Mouse (Mus musculus): ENCODE measurements around the gene Gstcd. TPM values are rescaled to one million over a fixed set of nuclear protein-coding genes. Genes with fewer than 3 reads are reported as not detected.

Gstcd gene
- polyA plus RNA-seq, 1 experiment from 2014 or later: 2.4 TPM

GRCm38 (mm10) chr3:132940181-132940990 is 151.4 kb downstream of the Gstcd start:
- no peaks in the 10 kb centered on the region for H3K36me3 ChIP-seq (ENCODE audit: inconsistent target)
- WGBS (ENCODE audit: missing documents): 78% methylated on average over 10 of the region's 10 CpGs

GRCm38 (mm10) chr3:132939006-132939405 is 152.8 kb downstream of the Gstcd start:
- Histone ChIP-seq H3K79me2 (ENCODE audit: inconsistent target) (no peaks in the 10 kb centered on the region), H3K4me3 (ENCODE audit: inconsistent target) (no peak overlapping the region), H3K36me3 (ENCODE audit: inconsistent target) (no peaks in the 10 kb centered on the region), H3K27ac (no peak overlapping the region)
- 93% methylated on average over 8 of the region's 8 CpGs for WGBS (ENCODE audit: missing documents)

More at GRCm38 (mm10) chr3:132940181-132940990, 151.4 kb downstream of the Gstcd start:
- Histone ChIP-seq H3K27ac (no peak overlapping the region), H3K79me2 (ENCODE audit: inconsistent target) (no peaks in the 10 kb centered on the region), H3K4me3 (ENCODE audit: inconsistent target) (no peak overlapping the region)

DNA sequence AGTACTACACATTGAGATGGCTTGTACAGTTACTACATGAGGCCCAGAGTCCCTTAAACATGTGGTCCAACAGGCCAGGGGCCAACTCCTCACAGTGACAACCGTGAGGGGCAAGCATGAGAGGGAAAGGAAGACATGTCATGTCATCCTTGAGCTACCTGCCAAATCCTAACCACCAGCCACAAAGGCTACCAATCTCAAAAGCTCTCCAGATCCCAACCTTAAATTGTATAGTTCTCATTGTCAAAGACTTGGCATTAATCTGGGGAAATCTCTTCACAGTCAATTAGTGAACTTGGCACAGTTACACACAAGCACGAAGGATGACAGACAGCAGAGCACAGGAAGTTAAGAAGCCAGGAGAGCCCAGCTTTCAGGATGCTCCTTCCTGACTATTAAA is 157.2 kb downstream of the Gstcd start:
- 52% methylated on average over 2 of the region's 2 CpGs for WGBS (ENCODE audit: missing documents)
- Histone ChIP-seq H3K27ac (no peak overlapping the region), H3K79me2 (ENCODE audit: inconsistent target) (no peaks in the 10 kb centered on the region), H3K4me3 (ENCODE audit: inconsistent target) (no peak overlapping the region), H3K36me3 (ENCODE audit: inconsistent target) (no peaks in the 10 kb centered on the region)

Other genes starting within 250 kb of the Gstcd start
- gene Npnt, start 141.7 kb downstream of the Gstcd start, polyA plus RNA-seq (2018): not detected in 3 replicates
- gene Ints12, start 193 bp downstream of the Gstcd start, polyA plus RNA-seq (2018): 14.7 to 30.8 TPM (median 16.7 TPM) in 3 replicates
- not detected in 3 replicates for gene Arhgef38, start 142.9 kb upstream of the Gstcd start, polyA plus RNA-seq (2018)
- gene Ppa2, start 218.1 kb upstream of the Gstcd start, polyA plus RNA-seq (2018): 20.2 to 24.4 TPM (median 20.5 TPM) in 3 replicates